Mouse (Mus musculus) natural killer cell, adult 2 months (primary cell): ENCODE data around the gene Dbndd2.

Experiments used
- DNase-seq, 2 experiments: peaks; one replicate each; pipeline ENCODE4 v3.0.0; 2022; ENCODE audit warnings: low spot score in 2 of 2

The Dbndd2 gene

DNA sequence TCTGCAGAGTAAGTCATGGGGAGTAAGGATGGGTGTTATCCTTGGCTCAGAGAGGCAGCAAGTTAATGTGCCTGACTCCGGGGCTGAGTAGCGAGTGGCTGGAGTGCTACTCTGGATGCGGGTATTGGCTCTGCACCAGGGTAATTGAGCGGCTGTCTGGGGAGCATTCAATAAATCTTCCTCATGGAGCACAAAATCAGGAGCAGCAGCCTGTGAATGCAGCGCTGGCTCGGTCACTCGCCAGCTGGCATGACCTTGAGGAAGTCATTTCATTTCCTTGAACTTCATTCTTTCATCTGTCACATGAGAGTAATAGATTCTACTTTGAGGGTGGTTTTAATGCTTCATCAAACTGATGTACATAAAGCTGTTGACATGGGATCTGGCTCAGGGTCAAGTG is 14.6 kb downstream of the Dbndd2 start:
- DNase-seq, result no peak

DNA sequence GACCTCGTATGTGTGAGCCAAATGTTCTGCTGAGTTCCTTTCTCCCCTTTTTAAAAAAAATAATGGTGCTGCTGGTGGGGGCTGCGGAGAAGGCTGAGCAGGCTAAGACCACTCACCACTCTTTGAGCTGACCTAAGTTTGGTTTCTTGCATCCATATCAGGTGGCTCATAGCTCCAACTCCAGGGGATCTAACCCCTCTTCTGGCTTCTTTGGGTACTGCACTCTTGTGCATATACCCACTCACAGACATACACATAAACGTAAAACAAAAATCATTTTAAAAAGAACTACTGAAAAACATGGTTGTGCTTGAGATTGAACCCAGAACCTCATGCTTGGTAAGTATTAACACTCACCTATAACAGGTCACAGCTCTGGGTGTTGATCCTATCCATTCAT is 19.0 kb downstream of the Dbndd2 start:
- no peak for DNase-seq

DNA sequence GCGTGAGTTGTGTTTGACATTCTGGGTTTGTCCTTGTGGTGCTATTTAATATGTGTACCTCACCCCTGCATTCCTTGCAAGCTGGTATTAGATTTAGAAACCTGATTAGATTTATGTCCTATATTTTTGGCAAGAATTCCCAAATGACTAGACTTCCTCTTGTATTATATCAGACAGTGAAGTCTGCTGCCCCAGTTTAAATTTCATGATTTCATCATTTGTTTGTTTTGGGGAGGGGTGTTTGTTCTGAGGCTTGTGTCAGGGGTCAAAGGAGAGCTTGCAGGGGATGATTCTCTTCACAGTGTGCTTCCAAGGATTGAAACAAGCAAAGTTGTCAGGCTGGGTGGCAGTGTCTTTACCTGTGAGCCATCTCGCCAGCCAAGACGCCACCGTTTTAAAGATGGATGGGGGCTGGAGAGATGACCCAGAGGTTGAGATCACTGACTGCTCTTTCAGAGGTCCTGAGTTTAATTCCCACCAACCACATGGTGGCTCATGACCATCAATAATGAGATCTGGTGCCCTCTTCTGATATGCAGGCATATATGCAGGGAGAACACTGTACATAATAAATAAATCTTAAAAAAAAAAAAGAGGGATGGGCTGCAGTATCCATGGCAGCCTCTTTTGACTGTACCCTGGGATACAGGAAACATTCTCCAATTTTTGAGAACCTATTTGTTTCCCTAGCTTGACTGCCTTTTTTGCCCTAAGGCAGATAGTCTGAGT is 19.9 kb downstream of the Dbndd2 start:
- no peak for DNase-seq

DNA sequence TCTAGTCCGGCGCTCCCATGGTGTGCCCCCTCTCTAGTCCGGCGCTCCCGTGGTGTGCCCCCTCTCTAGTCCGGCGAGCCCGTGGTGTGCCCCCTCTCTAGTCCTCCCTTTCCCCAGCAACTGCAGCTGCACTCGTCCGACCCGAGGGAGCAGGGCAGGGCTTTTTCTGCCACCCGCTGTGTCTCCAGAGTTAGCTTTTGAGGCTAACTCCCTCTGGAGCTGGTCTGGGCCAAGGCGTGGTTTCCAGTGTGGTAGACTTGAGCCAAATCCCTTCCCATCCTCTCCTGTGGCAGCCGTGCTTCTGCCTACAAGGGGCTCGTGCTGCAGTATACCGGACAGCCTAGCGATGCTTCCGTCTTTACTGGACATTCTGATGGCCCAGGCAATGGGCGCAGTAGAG is 21.9 kb downstream of the Dbndd2 start:
- no peak for DNase-seq

DNA sequence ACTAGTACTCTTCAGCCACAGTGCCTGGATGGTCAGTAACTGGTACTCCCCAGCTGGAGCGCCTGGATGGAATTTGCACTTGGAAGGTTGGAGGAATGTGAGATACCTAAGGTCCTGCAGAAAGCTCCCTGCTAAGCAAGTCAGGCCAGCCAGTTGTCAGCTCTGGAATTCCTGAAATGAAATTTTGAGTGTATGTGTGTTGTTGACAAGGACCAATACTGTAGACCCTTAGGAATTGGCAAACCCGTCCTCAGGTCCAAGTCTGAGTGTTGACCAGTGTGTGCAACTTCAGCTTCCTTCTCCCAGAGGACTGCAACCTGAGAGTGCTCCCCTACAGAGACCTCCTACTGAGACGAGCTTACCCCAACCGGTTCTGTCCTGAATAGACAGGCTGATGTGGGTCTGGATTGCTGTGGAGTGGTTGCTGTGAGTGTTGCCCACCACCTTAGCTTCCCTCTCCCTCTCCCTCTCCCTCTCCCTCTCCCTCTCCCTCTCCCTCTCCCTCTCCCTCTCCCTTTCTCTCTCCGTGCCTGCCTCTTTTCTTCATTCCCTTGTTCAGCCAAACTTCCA is 24.8 kb downstream of the Dbndd2 start:
- DNase-seq, result no peak

DNA sequence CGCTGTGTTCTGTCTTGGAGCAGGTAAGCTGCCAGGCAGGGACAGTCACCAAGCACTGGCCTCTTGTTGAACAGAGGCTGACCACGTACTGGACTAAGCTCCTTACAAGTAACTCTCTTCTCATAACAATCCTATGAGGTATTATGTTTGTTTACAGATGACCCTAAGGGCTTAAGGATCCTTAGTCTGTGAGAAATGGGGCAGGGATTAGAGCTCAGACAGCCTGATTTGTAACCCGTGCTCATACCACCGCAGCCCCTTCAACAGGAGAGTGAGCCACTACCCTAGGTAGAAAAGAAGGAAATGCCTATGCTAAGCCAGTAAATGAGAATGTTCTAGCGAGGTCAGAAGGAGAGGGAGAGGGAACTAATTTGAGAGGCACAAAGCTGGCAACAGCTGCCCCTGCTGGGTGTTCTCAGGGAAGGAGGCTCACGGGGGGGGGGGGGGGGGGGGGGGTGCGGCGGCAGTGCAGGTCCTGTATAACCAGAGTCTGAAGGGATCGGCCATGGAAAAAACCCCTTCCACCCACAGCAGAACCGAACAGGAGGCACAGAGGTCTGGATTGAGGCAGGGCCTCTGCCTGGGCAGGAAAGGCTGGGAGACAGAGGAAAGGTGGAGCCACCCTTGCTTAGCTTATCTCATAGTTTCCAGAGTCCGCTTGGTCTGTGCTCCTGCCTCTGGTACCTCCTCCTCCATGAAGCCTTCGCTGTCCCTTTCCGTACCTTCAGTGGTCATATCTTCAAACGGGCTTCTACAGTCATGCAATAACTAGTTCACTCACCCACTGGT is 26.4 kb downstream of the Dbndd2 start:
- DNase-seq, result no peak

DNA sequence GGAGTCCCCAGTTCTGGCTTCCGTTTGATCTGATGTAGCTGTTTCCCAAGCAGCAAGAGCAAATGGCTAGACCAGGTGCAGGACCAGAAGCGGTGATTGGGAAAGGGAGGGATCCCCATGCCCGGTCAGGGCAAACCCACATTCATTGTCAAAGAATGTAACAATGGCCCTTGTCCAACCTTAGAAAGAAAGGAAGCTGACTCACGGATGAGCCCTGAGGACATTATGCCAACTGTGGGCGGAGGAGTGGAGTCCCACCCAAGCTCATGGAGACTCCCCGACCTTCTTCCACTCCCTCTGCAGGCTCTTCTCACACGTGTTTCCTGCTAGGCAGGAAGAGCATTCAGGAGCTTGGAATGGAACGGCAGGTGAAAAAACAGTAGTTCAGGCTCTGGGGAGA is 27.5 kb downstream of the Dbndd2 start:
- DNase-seq, result no peak

DNA sequence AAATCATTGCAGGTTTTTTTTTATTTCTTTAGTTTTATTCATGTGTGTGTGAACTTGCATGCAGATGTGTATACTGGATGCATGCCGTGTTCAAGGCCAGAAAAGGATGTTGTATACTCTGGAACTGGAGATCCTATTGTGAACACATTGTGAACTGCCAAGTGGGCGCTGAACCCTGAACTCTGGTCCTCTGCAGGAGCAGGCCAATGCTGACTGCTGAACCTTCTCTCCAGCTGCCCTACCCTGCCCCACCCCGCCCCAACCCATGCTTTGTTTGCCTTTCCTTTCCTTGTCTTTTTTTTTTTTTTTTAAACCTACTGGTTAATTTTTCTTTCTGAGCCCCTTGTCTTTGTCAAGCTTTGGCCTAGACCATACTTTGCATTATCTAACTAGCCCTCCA is 29.0 kb downstream of the Dbndd2 start:
- no peak for DNase-seq

DNA sequence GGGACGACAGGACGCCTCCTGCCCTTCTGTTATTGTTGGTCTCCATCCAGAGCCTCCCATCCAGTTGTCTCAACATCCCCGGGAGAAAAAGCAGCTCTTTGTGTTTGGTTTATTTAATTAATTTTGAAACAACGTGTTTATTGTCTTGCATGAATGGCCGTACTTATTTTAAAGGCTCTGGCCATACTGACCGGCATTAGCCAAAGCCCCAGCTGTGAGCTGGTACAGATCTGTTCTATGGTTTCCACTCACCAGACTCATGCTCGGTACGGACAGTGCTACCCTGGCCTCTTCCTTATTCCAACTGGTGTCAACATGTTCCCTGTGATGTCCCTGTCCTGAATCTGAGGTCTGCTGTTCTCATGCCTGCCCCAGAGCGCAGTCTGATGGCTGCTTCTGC is 30.0 kb downstream of the Dbndd2 start:
- no peak for DNase-seq

DNA sequence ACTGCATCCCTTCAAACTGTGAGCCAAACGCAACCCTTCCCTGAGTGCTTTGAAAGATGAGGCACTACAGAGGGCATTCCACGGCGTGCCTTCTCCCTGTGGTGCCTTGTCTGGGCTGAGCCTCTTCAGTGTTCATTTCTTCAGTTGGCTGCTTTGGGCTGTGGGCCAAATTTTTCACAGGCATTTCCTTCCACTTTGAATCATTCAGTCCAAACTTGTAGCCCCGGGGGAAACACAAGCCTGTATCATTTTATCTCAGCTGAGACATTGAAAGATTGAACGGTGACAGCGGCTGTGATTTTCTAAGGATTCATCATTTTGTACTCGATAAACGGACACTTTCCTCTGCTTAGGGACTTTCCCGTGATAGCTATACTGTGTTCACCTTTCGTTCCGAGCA is 30.7 kb downstream of the Dbndd2 start:
- no peak for DNase-seq

DNA sequence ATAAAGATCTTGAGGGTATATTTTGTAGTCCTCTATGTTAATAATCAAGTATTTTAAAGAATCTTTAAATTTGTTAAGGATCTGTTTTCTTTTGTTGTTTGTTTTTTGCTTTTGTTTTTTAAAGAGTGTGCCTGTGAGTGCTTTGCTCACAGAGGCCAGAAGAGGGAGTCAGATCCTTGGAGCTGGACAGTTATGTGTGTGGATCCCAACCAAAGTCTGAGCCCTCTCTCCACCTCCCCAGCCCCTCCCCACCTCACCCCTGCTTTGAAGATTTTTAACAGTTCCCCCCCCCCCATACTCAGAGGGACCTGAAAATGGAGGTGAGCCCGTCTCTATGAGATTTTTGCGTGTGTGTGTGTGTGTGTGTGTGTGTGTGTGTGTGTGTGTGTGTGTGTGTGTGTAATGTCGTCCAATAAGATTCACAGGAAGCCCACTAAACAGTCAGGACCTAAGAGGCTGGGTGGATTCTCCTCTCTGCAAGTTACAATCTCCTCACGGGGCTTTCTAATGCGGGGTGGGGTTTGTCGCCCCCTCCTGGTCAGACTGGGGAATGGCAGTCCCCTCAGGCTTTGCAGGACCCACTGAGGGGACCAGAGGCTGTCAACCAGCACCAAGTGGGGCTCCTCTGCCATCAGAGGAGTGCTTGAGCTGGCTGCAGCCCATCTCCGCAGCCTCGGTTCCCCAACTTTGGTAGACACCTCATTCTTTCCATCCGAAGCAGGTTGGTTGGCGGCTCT is 31.7 kb downstream of the Dbndd2 start:
- peak; percentile 69 to 77 for DNase-seq

DNA sequence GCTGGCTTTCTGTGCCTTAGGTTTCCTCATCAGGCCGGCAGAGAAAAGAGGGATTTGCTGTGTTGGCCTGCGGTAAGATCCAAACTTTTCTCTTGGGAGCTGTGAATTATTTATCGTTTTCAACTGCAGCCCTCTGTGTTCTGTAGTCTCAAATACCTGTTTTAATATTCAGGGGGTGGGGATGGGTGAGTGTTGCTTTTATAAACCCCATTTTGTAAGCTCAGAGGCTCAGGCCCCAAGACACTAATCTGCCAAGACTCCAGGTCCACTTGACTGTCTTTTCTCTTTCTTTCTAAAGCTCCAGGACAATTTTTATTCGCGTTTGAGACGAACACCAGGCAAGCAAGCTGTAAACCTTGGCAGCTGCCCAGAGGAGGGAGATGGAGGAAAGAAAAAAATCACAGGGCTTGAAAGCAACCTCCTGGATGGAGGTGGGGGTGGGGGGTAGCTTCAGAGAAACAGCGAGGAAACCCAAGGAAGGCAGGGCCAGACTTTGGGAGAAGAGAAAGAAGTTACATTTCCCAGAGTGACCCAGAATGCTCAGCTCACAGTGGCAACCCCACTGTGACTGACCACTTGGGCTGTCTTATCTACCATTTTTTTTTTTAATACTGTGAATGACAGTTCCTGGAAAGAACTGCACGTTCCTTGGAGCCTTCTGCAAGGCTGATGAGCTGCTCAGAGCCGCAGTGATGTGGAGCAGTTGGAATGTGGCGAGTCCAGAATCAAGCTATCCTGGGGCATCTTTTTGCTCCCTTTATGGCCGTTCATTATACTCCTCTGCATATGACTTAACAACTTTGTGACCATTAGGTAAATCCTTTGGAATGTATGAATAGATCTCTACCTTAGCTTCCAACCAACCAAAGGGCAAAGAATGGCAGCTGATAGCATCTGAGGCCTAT is 32.6 kb downstream of the Dbndd2 start:
- DNase-seq, result no peak

DNA sequence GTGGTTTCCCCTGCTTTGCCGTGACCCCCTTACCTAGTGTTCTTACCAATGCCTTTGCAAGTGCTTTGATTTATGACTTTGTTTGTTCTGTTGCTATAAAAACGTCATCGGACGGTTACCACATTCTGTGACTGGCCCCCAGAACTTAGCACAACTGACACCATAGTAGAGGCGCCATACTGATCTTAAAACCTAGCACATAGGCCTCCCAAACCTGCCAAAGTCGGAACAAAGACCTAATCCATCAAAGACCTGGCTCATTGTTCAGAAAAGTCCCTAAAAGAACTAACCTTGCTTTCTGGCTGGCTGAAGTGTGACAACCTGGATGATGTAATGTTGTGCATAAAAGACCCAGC is 33.2 kb downstream of the Dbndd2 start:
- DNase-seq, result no peak

DNA sequence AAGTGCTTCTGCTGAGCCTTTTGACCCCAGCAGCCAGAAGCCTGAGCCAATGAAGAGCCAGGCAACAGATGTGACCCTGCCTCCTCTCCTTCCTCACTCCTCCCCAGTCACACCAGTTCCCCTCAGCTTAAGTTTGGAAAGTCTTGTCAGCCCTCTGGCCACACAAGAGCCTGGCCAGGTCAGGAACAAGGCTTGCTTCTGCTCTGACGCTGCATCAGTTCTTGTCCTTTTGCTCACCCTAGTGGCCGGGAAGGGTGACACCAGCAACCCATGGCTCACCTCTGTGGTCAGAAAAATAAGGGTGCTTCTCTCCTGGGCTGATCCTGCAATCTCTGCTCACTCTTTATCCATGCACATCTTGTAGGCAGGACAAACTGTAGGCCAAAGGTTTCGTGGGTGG is 34.9 kb downstream of the Dbndd2 start:
- peak; percentile 52 to 58 for DNase-seq

DNA sequence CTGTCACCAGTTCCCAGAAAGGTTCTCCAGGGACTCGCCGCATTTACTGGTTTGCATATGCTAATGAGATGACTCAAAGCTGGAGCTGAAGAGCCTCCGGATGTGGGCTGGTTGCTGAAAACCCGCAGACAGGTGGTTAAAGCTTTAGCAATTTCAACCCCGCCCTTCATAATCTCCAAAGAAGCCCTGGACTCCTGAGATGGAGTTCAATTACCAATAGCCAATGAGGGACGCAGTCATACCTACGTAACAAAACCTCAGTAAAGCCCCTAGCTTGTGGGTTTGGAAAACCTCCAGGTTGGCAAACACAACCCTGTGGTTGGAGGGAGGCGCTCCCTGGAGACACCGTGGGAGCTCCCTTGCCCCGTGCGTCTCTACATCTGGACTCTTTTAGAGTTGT is 35.9 kb downstream of the Dbndd2 start:
- peak; percentile 86 for DNase-seq

DNA sequence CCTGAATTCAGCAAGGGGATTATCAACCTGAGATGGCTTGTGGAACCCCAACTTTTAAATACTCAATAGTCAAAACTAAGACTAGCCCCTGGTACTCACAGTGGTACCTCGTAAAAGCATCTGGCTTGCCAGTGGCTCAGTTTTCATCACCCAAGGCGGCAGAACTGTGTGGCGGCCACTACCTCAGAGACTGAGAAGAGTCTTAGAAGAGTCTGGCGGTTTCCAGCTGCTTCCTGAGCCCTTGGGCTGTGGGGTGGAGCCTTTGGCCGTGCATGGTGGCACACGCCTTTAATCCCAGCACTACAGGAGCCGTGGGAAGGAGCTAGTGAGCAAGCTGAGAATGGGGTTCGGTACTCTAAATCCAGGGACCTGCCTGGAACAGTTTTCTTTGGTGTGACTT is 36.4 kb downstream of the Dbndd2 start:
- no peak for DNase-seq

DNA sequence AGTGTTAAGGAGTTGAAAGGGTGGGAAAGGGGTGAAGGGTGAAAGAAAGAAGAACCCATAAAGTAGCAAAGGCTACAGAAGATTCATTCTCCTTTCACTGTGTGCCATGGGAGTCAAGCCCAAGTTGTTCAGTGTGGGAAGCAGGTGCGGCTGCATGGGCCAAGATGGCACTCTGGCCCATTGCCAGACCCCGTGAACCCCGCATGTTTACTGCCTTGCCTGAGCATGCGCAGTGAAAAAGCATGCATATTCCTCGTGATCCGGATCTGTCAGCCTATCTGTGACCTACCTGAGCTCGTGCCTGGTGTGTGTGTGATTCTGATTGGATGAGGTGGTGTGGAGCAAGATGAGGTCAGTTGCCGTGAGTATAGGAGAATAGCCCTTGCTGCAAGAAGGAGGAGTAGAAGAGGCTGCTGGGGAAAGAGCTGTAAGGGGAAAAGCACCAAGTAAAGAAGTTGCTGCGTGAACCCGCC is 37.4 kb downstream of the Dbndd2 start:
- no peak for DNase-seq

DNA sequence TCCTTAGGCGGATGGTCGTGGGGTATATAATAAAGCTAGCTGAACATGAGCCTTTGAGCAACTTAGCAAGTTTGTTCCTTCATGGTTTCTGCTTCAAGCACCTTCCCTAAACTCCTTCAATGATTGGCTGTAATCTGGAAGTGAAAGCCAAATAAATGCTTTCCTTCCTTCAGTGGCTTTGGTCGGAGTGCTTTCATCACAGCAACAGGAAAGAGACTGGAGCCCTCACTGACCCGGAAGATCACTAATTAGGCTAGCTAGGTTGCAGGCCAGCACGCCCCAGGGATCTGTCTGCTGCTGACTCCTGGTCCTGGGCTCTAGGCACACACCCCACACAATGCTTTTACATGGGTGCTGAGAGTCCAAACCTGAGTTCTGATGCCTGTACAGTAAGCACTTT is 42.7 kb downstream of the Dbndd2 start:
- DNase-seq, result no peak

DNA sequence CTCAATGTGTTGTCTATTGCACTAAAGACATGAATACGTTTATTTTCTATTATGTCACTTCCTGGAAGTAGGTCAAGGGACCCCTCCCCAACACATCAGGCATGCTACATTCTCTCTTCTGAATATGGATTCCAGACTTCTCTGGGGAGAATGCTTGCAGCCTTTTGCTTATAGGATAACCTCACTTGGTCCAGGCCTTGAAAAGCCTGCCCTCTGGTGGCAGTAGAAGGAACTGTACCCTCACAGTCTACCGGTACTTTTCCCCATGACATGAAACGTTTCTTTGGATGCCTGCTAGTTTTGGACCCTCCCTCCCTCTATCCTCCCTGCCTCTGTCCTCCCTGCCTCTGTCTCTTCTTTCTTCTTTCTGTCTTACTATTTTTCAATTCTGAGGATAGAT is 45.3 kb downstream of the Dbndd2 start:
- peak; percentile 62 to 76 for DNase-seq

DNA sequence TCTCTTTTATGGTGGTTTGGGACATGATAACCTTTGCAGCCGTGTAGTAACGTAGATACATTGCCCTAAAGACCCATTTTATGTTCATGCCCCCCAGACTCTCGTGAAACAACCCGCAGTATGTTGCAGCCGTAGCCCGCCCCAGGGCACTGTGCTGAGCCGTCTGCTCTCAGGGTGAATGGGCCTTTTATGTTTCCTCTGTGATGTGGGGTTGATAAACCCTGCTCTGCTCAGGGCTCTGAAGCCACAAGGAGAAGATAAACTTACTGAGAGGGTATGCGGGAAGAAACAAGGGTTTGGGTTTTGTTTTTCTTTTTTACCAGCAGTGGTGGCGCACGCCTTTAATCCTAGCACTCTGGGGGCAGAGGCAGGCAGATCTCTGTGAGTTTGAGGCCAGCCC is 48.4 kb downstream of the Dbndd2 start:
- DNase-seq, result no peak

DNA sequence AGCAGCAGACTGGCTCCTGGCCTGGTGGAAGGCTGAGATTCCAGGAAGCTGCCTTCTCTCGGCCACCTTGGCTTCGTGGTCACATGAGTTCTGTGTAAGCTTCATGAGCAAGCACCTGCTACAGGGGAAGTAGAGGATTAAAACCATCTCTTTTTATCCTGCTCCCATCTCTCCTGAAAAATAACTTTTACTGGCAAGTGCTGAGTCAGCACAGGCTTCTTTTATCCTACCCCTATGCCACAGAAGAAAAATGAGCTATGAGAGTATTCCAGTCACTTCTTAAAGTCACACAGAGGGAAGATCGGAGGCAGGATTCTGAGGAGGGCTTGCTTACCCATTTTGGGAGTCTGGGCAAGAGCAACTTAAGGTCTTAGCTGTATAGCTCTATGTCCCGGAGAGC is 51.1 kb downstream of the Dbndd2 start:
- DNase-seq, result no peak
